Mouse (Mus musculus): ENCODE measurements around the gene 4933406M09Rik. TPM values are rescaled to one million over a fixed set of nuclear protein-coding genes. Genes with fewer than 3 reads are reported as not detected.

Gene 4933406M09Rik
- polyA plus RNA-seq, 1 experiment from 2014 or later = not detected

- no peaks in the 10 kb centered on the region for H3K36me3 ChIP-seq
- H3K27me3 ChIP-seq = peaks cover 6% of the 10 kb centered on the region; the same call in 1 of the 2 replicates
- peaks cover 7% of the 10 kb centered on the region; the same call in 1 of the 2 replicates for H3K4me1 ChIP-seq
- no peaks in the 10 kb centered on the region for H3K9me3 ChIP-seq
- no peak overlapping the region for H3K4me2 ChIP-seq (replicated peaks)
- no peak overlapping the region for H3K9ac ChIP-seq
- ATAC-seq (ENCODE audit: low FRiP score, low read depth) = no peak
- H3K4me3 ChIP-seq = no peak overlapping the region
- no peak overlapping the region for H3K27ac ChIP-seq
Measured at GRCm38 (mm10) chr1:134385176-134385575, 564 bp upstream of the 4933406M09Rik start.

- H3K27ac ChIP-seq = no peak overlapping the region
- no peaks in the 10 kb centered on the region for H3K27me3 ChIP-seq
- no peaks in the 10 kb centered on the region for H3K9me3 ChIP-seq
- no peak for ATAC-seq (ENCODE audit: low FRiP score, low read depth)
- H3K4me3 ChIP-seq = no peak overlapping the region
- H3K9ac ChIP-seq = no peak overlapping the region
- WGBS = 44% methylated on average over 5 of the region's 5 CpGs
- H3K4me2 ChIP-seq (replicated peaks) = no peak overlapping the region
- H3K4me1 ChIP-seq = no peaks in the 10 kb centered on the region
- H3K36me3 ChIP-seq = no peaks in the 10 kb centered on the region
Measured at GRCm38 (mm10) chr1:134393827-134394226, 8.1 kb downstream of the 4933406M09Rik start.

- no peak for ATAC-seq (ENCODE audit: low FRiP score, low read depth)
- Histone ChIP-seq H3K4me2 (replicated peaks) (no peak overlapping the region), H3K36me3 (no peaks in the 10 kb centered on the region), H3K27me3 (no peaks in the 10 kb centered on the region), H3K4me1 (no peaks in the 10 kb centered on the region), H3K4me3 (no peak overlapping the region), H3K9ac (no peak overlapping the region), H3K27ac (no peak overlapping the region), H3K9me3 (no peaks in the 10 kb centered on the region)
- WGBS = 91% methylated on average over 12 of the region's 12 CpGs
Measured at GRCm38 (mm10) chr1:134398210-134398609, 12.5 kb downstream of the 4933406M09Rik start.

GRCm38 (mm10) chr1:134399735-134400134, 14.0 kb downstream of the 4933406M09Rik start:
- 62% methylated on average over 5 of the region's 5 CpGs for WGBS
- H3K9me3 ChIP-seq = no peaks in the 10 kb centered on the region

GRCm38 (mm10) chr1:134405509-134406413, 20.0 kb downstream of the 4933406M09Rik start, which contains the start of gene Cyb5r1:
Gene Cyb5r1, plus strand, starts transcription at chr1:134405559.
- peak within 1 kb of the TSS; percentile 70 for H3K4me3 ChIP-seq
- WGBS = under 1% methylated on average over 43 of the region's 43 CpGs
- H3K4me2 ChIP-seq (replicated peaks) = peak within 1 kb of the TSS; percentile 78
- no peaks in the 10 kb centered on the region for H3K27me3 ChIP-seq
- ATAC-seq (ENCODE audit: low FRiP score, low read depth) = peak; percentile 99
- H3K36me3 ChIP-seq = peaks cover 31% of the 10 kb centered on the region
- H3K9me3 ChIP-seq = no peaks in the 10 kb centered on the region
- peaks cover 10% of the 10 kb centered on the region for H3K4me1 ChIP-seq
- peak within 1 kb of the TSS; percentile 56 for H3K27ac ChIP-seq
- H3K9ac ChIP-seq = peak within 1 kb of the TSS; percentile 81

More at GRCm38 (mm10) chr1:134399735-134400134, 14.0 kb downstream of the 4933406M09Rik start:
- no peaks in the 10 kb centered on the region for H3K4me1 ChIP-seq
- no peak overlapping the region for H3K27ac ChIP-seq
- H3K27me3 ChIP-seq = no peaks in the 10 kb centered on the region
- no peaks in the 10 kb centered on the region for H3K36me3 ChIP-seq
- ATAC-seq (ENCODE audit: low FRiP score, low read depth) = no peak
- H3K9ac ChIP-seq = no peak overlapping the region
- H3K4me3 ChIP-seq = no peak overlapping the region
- H3K4me2 ChIP-seq (replicated peaks) = no peak overlapping the region

GRCm38 (mm10) chr1:134406414-134406771, 20.7 kb downstream of the 4933406M09Rik start:
- no peak for ATAC-seq (ENCODE audit: low FRiP score, low read depth)
- Histone ChIP-seq H3K9ac (peak overlapping the region; percentile 81), H3K9me3 (no peaks in the 10 kb centered on the region), H3K4me1 (peaks cover 10% of the 10 kb centered on the region), H3K36me3 (peaks cover 37% of the 10 kb centered on the region), H3K4me2 (replicated peaks) (peak overlapping the region; percentile 78), H3K27me3 (no peaks in the 10 kb centered on the region), H3K27ac (peak overlapping the region; percentile 56; the same call in 1 of the 2 replicates), H3K4me3 (peak overlapping the region; percentile 70)
- 33% methylated on average over 8 of the region's 8 CpGs for WGBS

GRCm38 (mm10) chr1:134408080-134408479, 22.3 kb downstream of the 4933406M09Rik start:
- ATAC-seq (ENCODE audit: low FRiP score, low read depth) = no peak
- H3K4me1 ChIP-seq = peaks cover 10% of the 10 kb centered on the region
- H3K27me3 ChIP-seq = no peaks in the 10 kb centered on the region
- peaks cover 44% of the 10 kb centered on the region for H3K36me3 ChIP-seq
- H3K9ac ChIP-seq = no peak overlapping the region
- no peak overlapping the region for H3K27ac ChIP-seq
- no peak overlapping the region for H3K4me2 ChIP-seq (replicated peaks)
- WGBS = 70% methylated on average over 8 of the region's 8 CpGs
- no peaks in the 10 kb centered on the region for H3K9me3 ChIP-seq
- no peak overlapping the region for H3K4me3 ChIP-seq

GRCm38 (mm10) chr1:134411706-134412629, 26.2 kb downstream of the 4933406M09Rik start:
- Histone ChIP-seq H3K4me3 (no peak overlapping the region), H3K36me3 (peaks cover 44% of the 10 kb centered on the region), H3K4me1 (peaks cover 21% of the 10 kb centered on the region), H3K27me3 (no peaks in the 10 kb centered on the region), H3K27ac (no peak overlapping the region; the same call in 1 of the 2 replicates), H3K9me3 (no peaks in the 10 kb centered on the region), H3K4me2 (replicated peaks) (no peak overlapping the region), H3K9ac (no peak overlapping the region)
- WGBS = 83% methylated on average over 9 of the region's 9 CpGs
- no peak for ATAC-seq (ENCODE audit: low FRiP score, low read depth)

- 52% methylated on average over 2 of the region's 2 CpGs for WGBS
- peaks cover 31% of the 10 kb centered on the region for H3K36me3 ChIP-seq
- H3K9ac ChIP-seq = no peak overlapping the region
- 0 out of 2 replicates have a peak overlapping the region, but pooled peaks have one; percentile 83 for H3K4me2 ChIP-seq (replicated peaks)
- no peak for ATAC-seq (ENCODE audit: low FRiP score, low read depth)
- H3K4me1 ChIP-seq = peaks cover 40% of the 10 kb centered on the region
- H3K27me3 ChIP-seq = no peaks in the 10 kb centered on the region
- H3K27ac ChIP-seq = peak overlapping the region; percentile 94; the same call in 1 of the 2 replicates
- no peak overlapping the region for H3K4me3 ChIP-seq
- H3K9me3 ChIP-seq = no peaks in the 10 kb centered on the region
Measured at GRCm38 (mm10) chr1:134414038-134414437, 28.3 kb downstream of the 4933406M09Rik start.

- Histone ChIP-seq H3K4me1 (peaks cover 46% of the 10 kb centered on the region), H3K9me3 (no peaks in the 10 kb centered on the region), H3K36me3 (peaks cover 25% of the 10 kb centered on the region), H3K9ac (peak overlapping the region; percentile 65), H3K27ac (peak overlapping the region; percentile 94), H3K4me2 (replicated peaks) (peak overlapping the region; percentile 83), H3K27me3 (no peaks in the 10 kb centered on the region), H3K4me3 (peak overlapping the region; percentile 87)
- ATAC-seq (ENCODE audit: low FRiP score, low read depth) = peak; percentile 17
- 13% methylated on average over 11 of the region's 11 CpGs for WGBS
Measured at GRCm38 (mm10) chr1:134414501-134415167, 28.9 kb downstream of the 4933406M09Rik start.

- H3K4me3 ChIP-seq = peak within 1 kb of the TSS; percentile 87
- peak within 1 kb of the TSS; percentile 91 for H3K9ac ChIP-seq
- no peaks in the 10 kb centered on the region for H3K27me3 ChIP-seq
- H3K9me3 ChIP-seq = no peaks in the 10 kb centered on the region
- WGBS = under 1% methylated on average over 55 of the region's 77 CpGs
- peaks cover 18% of the 10 kb centered on the region for H3K36me3 ChIP-seq
- peak within 1 kb of the TSS; percentile 94 for H3K27ac ChIP-seq
- H3K4me1 ChIP-seq = peaks cover 52% of the 10 kb centered on the region
- peak; percentile 99 for ATAC-seq (ENCODE audit: low FRiP score, low read depth)
- H3K4me2 ChIP-seq (replicated peaks) = peak within 1 kb of the TSS; percentile 83
Measured at GRCm38 (mm10) chr1:134415168-134415831, 29.6 kb downstream of the 4933406M09Rik start, which contains the start of gene Adipor1. Gene Adipor1, plus strand, starts transcription at chr1:134415378.
